Mouse (Mus musculus): ENCODE results near the gene Ccdc34.
A peak's percentile ranks its signal among the peaks of the same experiment; 100 is the strongest.

Ccdc34 gene

GRCm38 (mm10) chr2:110017616-110018505, at the start of gene Ccdc34:
Gene Ccdc34, plus strand, starts transcription at chr2:110017817.
- peak; percentile 98 for DNase-seq

DNA sequence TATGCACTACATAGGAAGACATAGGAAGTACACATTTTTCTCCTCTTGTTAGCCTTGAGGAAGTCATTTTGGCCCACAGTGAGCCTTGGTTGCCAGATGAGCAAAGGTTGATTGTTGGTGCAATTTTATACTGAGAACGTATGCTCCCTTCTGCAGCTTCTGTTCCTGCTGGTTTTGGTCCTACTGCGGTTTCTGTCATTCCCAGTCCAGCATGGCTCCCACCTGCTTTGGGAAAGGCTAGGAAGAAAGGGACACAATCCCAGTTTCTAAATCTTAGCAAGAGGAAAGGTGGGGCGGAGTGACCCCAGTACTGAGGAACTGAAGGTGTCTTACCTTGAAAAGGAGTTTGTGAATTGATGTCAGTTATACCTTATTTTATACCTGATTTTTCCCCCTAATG, 48.2 kb upstream of the Ccdc34 start:
- no peak for DNase-seq

GRCm38 (mm10) chr2:109969926-109970532, 47.6 kb upstream of the Ccdc34 start:
- DNase-seq: no peak

- DNase-seq: peak; percentile 53
These were observed 46.7 kb upstream of the Ccdc34 start for GRCm38 (mm10) chr2:109970744-109971410.

DNA sequence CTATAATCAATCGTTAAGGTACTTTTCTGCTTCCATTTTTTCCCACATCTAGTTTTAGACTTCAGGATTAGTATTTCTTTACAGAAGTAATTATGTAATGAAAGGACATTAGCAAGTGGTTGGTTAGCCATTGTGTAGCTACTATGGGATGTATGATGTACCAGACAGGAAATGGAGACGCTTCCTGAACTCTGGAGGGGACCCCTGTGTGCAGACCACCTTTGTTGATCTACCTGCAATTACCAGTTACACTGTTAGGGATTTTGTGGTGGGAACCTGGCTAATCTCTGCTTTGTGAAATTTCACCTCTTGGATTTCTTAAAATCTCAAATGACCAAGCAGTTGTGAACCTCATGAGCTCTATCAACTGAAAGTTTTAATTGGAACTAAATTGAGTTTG, 45.3 kb upstream of the Ccdc34 start:
- DNase-seq: no peak

- DNase-seq: no peak
These were observed 44.7 kb upstream of the Ccdc34 start for GRCm38 (mm10) chr2:109972922-109973321.

- DNase-seq: no peak
These were observed 42.8 kb upstream of the Ccdc34 start for GRCm38 (mm10) chr2:109974807-109975206.

- DNase-seq: no peak
These were observed 41.4 kb upstream of the Ccdc34 start for GRCm38 (mm10) chr2:109976181-109976580.

DNA sequence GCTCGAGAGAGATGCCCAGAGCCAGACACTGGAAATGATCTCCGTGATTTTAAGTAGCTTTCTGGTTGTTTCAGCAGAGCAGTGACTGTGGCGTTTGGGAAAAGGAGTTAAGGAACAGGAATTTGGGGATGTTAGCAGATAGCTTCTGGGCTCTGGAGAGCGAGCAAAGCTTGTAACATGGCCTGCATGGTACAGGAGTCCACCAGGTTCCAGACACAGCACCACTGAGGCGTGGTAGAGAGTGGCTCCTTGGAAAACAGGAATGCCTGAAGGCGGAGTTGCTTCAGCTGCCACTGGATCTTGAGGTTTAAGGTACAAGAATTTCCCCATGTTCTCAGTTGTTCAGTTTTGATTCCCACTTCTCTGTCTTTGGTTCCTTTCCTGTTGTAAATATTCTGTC, 40.3 kb upstream of the Ccdc34 start:
- no peak for DNase-seq

DNA sequence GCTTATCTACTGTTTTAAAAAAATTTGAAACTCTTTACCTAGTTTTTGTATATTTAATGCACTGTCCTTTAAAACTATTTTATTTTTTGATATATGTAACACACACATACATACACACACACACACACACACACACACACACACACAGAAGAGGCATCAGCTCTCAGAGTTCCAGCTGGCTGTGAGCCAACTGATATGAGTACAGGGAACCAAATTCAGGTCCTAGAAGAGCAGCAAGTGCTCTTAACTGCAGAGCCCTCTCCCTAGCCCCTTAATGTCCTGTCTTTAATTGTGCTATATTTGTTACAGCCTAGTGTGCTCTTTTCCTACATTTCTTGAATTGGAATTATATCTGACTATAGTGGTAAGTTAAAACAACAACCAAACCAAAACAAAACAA, 38.4 kb upstream of the Ccdc34 start:
- DNase-seq: no peak

DNA sequence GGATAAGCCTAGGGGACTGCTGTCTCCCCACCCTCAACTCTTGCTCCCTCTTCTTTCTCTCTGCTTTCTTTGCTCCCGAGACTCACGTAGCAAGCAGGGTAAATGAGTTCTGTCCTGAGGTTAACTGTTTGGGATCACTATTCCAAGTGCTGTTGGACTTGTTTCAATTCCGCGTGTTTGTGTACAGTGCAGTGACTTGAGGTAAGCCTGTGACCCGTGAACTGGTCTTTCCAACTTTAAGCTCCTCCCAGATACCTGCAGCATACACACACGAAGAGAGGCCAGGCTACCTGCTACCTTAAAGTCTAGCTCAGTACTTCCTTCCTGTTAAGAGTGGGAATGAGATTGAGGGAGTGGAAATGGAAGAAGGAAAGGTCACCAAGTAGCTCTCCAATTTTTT, 34.2 kb upstream of the Ccdc34 start:
- no peak for DNase-seq

- DNase-seq: no peak
These were observed 32.7 kb upstream of the Ccdc34 start for GRCm38 (mm10) chr2:109984930-109985329.

- no peak for DNase-seq
These were observed 32.1 kb upstream of the Ccdc34 start for GRCm38 (mm10) chr2:109985560-109985959.

DNA sequence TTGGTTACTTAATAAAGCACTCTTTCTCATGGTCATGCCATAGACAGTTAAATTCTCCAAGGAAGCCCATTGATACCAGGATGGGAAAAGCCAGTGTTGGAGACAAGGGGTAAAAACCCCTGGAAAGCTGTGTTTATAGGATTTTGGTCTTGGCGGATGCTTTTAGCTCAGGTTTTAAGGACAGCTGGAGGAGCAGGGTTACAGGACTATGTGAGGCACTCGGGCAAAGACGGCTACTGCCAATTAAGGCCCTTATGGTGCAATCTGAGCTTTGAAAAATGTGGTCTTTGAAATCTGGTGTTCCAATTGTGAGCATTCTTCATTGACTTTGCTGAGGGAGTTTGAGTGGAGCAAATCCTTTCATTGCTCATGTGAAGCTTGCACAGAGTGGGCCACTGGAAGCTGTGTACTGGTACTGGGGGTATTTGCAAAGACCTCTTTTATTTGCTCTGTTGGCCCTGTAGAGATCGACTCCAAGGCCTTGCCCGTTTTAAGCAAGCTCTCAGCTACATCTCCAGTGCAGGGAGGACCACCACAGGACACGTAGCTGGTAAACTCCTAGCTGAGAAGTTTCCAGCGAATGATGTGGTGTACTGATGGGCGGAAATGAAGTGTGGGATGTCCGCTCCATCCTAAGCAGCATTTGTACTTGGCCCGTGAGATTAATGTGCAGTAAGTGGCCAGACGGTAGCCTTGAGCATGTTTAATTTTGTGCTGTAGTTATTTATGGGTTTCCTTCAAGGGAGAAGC, 31.4 kb upstream of the Ccdc34 start:
- no peak for DNase-seq

GRCm38 (mm10) chr2:109987946-109988345, 29.7 kb upstream of the Ccdc34 start:
- DNase-seq: peak; percentile 26

- peak; percentile 80 for DNase-seq
These were observed 28.4 kb upstream of the Ccdc34 start for GRCm38 (mm10) chr2:109989196-109989595.

DNA sequence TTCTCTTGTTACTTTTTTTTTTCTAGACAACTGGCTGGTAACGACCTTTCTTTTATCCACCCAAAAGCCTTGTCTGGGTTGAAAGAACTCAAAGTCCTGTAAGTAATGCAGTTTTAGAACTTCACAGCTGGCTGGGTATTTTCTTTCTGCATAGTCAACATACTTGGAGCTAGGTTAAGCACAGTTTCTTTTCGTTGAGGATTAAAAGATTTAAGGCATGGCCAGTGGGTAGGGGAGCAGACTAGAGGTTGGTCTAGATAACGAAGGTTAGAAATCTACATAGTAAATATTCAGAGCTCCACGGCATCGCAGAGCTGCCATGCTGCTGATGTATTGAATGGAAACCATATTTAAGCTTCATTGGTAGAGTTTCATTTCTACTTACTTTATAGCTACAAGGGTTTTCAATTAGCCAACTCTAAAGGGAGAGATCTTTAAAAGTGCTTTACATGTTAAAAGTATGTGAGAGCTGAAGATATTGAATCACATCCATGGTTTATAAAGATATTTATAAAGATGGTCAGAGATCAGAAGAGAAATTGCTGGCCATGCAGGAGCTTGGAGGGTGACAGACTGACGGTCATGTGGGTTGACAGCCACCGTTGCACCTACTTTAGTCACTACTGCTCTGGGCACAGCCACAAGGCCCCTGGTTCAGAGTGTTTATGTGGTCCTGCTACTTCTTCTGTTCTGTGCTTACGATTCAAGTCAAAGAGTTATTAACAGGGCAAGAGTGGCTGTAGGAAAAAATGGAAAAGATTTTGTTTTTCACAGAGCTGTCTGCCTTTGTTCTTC, 27.7 kb upstream of the Ccdc34 start:
- peak; percentile 32 for DNase-seq

DNA sequence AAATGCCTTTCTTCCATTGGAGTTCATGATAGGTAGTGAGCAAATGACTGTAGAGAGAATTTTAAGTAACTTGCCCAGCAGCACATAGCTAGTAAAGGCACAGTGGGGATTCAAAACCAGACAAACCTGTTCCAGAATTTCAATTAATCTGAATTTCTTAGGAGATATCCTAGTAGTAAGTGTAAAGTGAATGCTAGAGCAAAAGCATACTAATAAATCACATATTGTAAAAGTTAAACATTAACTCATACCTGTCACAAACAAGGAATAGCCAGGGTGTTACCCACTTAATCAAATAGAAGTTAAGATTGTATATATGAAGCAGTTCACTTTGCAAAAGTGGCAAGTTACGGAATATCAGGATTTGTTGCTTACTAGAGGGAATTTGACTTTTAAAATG, 25.9 kb upstream of the Ccdc34 start:
- DNase-seq: no peak

GRCm38 (mm10) chr2:109992448-109993073, 25.1 kb upstream of the Ccdc34 start:
- DNase-seq: no peak

DNA sequence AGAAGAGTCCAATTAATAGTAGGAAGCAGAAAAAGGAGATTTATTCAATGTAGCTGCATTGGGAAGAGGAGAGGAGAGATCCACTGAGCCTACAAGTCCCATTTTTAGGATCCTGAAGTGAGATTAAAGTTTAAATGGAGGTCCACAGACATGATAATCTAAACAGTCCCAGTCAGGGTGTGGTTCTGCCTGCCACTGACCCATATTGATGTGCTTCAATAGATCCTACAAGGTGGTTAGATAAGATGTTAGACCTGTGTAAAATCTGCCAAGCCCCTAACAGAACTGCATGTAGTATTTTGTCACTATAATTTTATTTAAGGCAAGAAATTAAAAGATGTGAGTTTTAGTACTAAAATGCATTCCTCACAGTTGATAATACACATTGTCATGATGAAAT, 24.2 kb upstream of the Ccdc34 start:
- no peak for DNase-seq

DNA sequence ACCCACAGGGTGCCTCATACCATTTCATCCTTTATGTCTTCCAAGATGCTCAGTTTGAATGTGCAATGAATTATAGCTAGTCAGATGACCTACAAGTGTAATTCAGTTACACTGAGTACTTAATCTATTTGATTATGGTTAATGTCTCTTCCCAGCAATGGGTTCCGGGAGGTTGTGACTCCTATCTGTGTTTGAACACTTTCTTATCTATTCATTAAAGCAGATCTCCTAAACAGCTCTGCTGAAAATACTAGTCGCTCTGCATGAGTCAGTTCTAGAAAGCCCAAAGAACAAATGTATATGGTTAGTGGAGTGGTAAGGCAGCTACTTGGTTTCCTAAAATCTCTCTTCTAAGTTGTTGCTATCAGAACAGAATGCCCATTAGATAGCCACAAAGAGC, 22.6 kb upstream of the Ccdc34 start:
- DNase-seq: no peak

DNA sequence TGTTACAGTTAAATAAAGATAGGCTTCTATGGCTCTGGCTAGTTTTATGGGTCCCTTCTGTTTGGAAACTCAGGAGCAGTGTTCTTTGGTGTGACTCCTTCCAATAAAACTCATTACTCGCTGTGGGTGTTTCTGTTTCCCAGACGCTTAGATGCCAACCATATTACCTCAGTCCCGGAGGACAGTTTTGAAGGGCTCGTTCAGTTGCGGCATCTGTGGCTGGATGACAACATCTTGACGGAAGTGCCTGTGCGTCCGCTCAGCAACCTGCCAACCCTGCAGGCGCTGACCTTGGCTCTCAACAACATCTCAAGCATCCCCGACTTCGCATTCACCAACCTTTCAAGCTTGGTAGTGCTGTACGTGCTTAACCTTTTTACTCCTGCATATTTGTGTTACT, 21.2 kb upstream of the Ccdc34 start:
- DNase-seq: no peak
